Mouse (Mus musculus): Measurements from ENCODE around the gene Triml2.

The Triml2 gene

DNA sequence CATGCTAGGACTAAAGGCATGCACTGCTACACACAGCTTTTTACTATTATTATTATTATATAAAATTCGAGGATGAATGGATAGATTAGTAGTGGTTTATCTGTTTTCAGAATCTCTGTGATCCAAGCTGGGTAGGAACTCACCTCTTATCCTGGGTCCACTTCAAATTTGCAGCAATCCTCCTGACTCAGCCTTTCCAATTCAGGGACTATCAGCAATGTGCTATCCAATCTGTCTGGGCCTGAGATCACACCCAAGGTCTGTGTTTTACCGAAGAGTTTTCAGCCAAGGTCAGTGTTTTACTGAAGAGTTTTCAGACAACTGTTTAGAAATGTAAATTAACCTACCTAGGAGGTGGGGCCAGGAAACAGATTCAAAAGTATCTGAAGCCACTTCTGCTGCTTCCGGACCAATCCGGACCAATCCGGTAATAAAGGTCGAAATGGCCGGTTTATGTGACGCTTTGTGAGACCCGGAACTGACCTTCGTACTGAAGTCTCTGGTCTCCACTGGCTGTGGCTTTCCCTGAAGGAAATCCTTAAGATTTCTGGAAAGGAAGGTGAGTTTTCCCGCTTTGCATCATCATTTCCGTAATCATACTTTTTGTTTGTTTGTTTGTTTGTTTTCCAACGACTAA lies at the start of gene Triml2:
Gene Triml2 (plus strand): TSS at position 488 of the 637 bp plus-strand sequence.
- no peak for DNase-seq (ENCODE audit: low read depth, low spot score)

DNA sequence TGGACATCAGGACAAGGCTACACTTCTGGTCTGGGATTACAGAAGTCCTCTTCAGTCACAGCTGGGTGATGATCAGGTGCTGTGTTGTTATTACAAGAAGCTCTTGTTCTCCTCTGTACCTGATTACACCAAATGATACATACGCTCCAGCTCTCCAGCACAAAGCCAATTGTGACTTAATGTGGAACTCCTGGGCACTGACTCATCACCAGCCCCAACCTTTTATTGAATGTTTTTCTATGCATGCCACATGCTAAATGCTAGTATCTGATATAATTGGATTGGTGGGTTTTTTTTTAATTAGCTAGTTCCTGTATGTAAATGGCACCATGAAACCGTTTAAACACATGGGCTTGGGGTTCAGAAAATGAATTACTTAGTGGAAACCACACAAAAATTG lies 39.0 kb upstream of the Triml2 start, which contains the start of gene Triml1:
Gene Triml1 (minus strand): TSS at position 101 of the 400 bp plus-strand sequence.
- no peak for DNase-seq (ENCODE audit: low read depth, low spot score)

GRCm38 (mm10) chr8:43149307-43149706 lies 31.0 kb upstream of the Triml2 start:
- DNase-seq (ENCODE audit: low read depth, low spot score): no peak

- no peak for DNase-seq (ENCODE audit: low read depth, low spot score)
These were observed 17.1 kb upstream of the Triml2 start for GRCm38 (mm10) chr8:43163255-43163654.

- no peak for DNase-seq (ENCODE audit: low read depth, low spot score)
These were observed 15.9 kb upstream of the Triml2 start for GRCm38 (mm10) chr8:43164453-43164852.

DNA sequence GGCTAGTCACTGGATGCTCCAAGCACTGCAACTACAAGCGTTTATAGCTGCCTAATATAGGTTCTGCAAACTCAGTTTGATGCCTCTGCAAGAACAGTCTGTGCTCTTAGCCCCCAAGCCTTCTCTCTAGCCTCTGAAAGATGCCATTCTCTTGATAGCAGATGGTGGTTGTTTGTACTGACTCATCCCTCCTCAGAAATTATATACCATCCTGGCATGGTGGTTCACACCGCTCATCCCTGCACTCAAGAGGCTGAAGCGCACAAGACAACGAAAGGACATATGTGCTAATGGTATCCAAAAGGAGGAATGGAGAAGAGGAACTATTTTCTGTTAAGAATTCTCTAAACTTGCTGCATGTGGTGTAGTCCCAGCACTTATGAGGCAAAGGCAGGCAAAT lies 12.3 kb upstream of the Triml2 start:
- DNase-seq (ENCODE audit: low read depth, low spot score): no peak

GRCm38 (mm10) chr8:43169249-43169755 lies 11.0 kb upstream of the Triml2 start:
- DNase-seq (ENCODE audit: low read depth, low spot score): no peak

- DNase-seq (ENCODE audit: low read depth, low spot score): no peak
These were observed 3.4 kb upstream of the Triml2 start for GRCm38 (mm10) chr8:43176766-43177486.

DNA sequence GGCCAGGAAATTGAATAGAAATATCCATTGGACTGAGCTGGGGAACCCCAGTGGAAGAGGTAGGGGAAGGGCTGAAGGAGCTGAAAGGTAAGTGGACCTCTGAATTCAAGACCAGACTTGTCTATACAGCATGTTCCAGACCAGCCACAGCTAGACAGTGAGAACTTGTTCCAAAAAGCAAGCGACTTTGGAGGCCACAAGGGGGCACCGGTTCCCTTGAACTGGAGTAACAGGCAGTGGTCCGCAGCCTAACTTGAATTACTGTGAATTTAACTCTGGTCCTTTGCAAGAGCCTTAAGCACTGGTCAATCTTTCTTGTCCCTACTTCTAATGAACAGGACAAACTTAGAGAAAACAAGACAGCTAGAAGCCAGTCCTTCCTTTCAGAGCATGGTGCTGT lies 2.1 kb upstream of the Triml2 start:
- no peak for DNase-seq (ENCODE audit: low read depth, low spot score)

- no peak for DNase-seq (ENCODE audit: low read depth, low spot score)
These were observed 1.2 kb upstream of the Triml2 start for GRCm38 (mm10) chr8:43179189-43179588.

- no peak for DNase-seq (ENCODE audit: low read depth, low spot score)
These were observed 1.9 kb downstream of the Triml2 start for GRCm38 (mm10) chr8:43182281-43182680.

- DNase-seq (ENCODE audit: low read depth, low spot score): no peak
These were observed 35.2 kb downstream of the Triml2 start for GRCm38 (mm10) chr8:43215554-43215953.

- no peak for DNase-seq (ENCODE audit: low read depth, low spot score)
These were observed 63.0 kb downstream of the Triml2 start for GRCm38 (mm10) chr8:43243326-43243725.

All from forelimb bud, embryonic 11.5 days (tissue).